Mouse (Mus musculus) hindbrain, embryonic 11.5 days (tissue): Measurements from ENCODE around the gene Otop3. TPM values are rescaled to one million over a fixed set of nuclear protein-coding genes. Genes with fewer than 3 reads are reported as not detected.

Source experiments
- ATAC-seq: fragments of 200-750 bp; cut with Nextera tagmentation; 2 replicates; pipeline ENCODE4 v1.8.0; 2017; ENCODE audit warnings: mild to moderate bottlenecking, moderate TSS enrichment, moderate library complexity; ENCODE audit not compliant: low FRiP score
- DNase-seq: peaks from one replicate; pipeline ENCODE4 v3.0.0-alpha.2; 2015; ENCODE audit warnings: low spot score
- H3K27ac ChIP-seq: fragments of 300-500 bp; sonication (generic); 2 replicates; pipeline ENCODE4 v1.5.1; 2014; ENCODE audit warnings: mild to moderate bottlenecking, low read depth, low read length
- H3K27me3 ChIP-seq: fragments of 300-500 bp; sonication (generic); 2 replicates; pipeline ENCODE4 v1.6.1; 2014; ENCODE audit warnings: mild to moderate bottlenecking, low read length, moderate library complexity, mixed read lengths; ENCODE audit not compliant: control insufficient read depth, insufficient read depth
- H3K36me3 ChIP-seq: fragments of 300-500 bp; sonication (generic); 2 replicates; pipeline ENCODE4 v1.6.1; 2014; ENCODE audit warnings: mild to moderate bottlenecking, low read length, moderate library complexity, mixed read lengths; ENCODE audit not compliant: control insufficient read depth, insufficient read depth
- H3K4me1 ChIP-seq: fragments of 300-500 bp; sonication (generic); replicated peaks from 2 replicates; pipeline ENCODE4 v1.6.1; 2014; ENCODE audit warnings: low read length, mixed read lengths; ENCODE audit not compliant: control insufficient read depth, insufficient read depth
- H3K4me2 ChIP-seq: fragments of 300-500 bp; sonication (generic); replicated peaks from 2 replicates; pipeline ENCODE4 v1.6.1; 2014; ENCODE audit warnings: mild to moderate bottlenecking, low read depth, low read length
- H3K4me3 ChIP-seq: fragments of 300-500 bp; sonication (generic); 2 replicates; pipeline ENCODE4 v1.5.1; 2014; ENCODE audit warnings: low read depth, low read length
- H3K9ac ChIP-seq: fragments of 300-500 bp; sonication (generic); 2 replicates; pipeline ENCODE4 v1.6.1; 2014; ENCODE audit warnings: low read depth, low read length
- H3K9me3 ChIP-seq: fragments of 300-500 bp; sonication (generic); 2 replicates; pipeline ENCODE4 v1.6.1; 2016; ENCODE audit warnings: low read length; ENCODE audit not compliant: control insufficient read depth
- WGBS: fragments of 180-500 bp; shearing (Covaris S2); extraction: QIAGEN DNeasy Blood & Tissue Kit; methylation state at CpG from one replicate; pipeline ENCODE4 v1.1.7; 2014; 5-methylcytosine and 5-hydroxymethylcytosine counted together
- polyA plus RNA-seq: library from polyadenylated mRNA; unstranded; fragments of >200 nt; fragmentation: Nextera tagmentation; extraction: Ambion mirVana; gene quantifications from 2 replicates; pipeline ENCODE4 v1.2.1, GENCODE M21; 2014

Otop3 gene
- polyA plus RNA-seq, 1 experiment from 2014 or later = 0.15 TPM

- no peak overlapping the region for H3K9ac ChIP-seq
- no peaks in the 10 kb centered on the region for H3K36me3 ChIP-seq
- no peak for ATAC-seq
- WGBS = 72% methylated on average over 7 of the region's 7 CpGs
- H3K4me3 ChIP-seq = no peak overlapping the region
- no peak for DNase-seq
- H3K27ac ChIP-seq = no peak overlapping the region
- no peak overlapping the region for H3K4me2 ChIP-seq
- H3K27me3 ChIP-seq = peaks cover 30% of the 10 kb centered on the region
- H3K9me3 ChIP-seq = no peaks in the 10 kb centered on the region
- peaks cover 6% of the 10 kb centered on the region for H3K4me1 ChIP-seq
Measured at GRCm38 (mm10) chr11:115326730-115327129, 7.8 kb upstream of the Otop3 start.

DNA sequence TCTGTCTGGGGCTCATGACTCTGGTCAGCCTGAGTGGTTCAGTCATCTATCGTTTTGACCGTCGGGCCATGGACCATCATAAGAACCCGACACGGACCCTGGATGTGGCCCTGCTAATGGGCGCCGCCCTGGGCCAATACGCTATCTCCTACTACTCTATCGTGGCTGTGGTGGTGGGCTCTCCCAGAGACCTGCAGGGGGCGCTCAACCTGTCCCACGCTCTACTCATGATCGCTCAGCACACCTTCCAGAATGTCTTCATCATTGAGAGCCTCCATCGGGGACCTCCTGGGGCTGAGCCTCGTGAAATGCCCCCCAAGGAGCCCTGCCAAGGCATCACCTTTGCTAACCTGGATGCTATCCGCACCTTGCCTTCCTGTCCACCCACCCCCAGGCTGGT is 5.2 kb upstream of the Otop3 start:
- peaks cover 5% of the 10 kb centered on the region for H3K27me3 ChIP-seq

GRCm38 (mm10) chr11:115335223-115335622 is 692 bp downstream of the Otop3 start:
- 62% methylated on average over 12 of the region's 12 CpGs for WGBS

More for the DNA sequence above, 5.2 kb upstream of the Otop3 start:
- Histone ChIP-seq H3K9ac (no peak overlapping the region), H3K4me3 (no peak overlapping the region), H3K4me1 (no peaks in the 10 kb centered on the region), H3K36me3 (no peaks in the 10 kb centered on the region), H3K27ac (no peak overlapping the region), H3K9me3 (no peaks in the 10 kb centered on the region), H3K4me2 (no peak overlapping the region)
- no peak for ATAC-seq
- no peak for DNase-seq
- 71% methylated on average over 15 of the region's 15 CpGs for WGBS

DNA sequence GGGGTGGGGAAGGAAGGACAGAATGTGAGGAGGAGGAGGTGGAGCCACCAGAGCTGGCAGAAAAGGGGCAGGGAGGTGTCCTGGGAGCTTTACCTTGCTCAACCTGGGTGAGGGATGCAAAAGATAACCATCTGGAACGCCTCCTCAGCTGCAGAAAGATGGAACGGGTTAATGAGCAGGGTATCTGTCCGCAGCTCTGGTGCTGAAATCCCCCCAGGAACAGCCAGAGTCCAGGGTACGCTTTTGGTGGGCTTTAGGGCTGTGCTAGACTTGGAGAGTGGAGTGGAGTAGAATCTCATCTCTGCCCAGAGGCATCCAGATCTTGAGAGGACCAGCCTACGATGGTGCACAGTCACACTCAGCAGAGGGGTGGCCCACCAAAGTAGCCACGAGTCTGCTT is 1.6 kb downstream of the Otop3 start:
- DNase-seq (peak; percentile 29), ATAC-seq (no peak)
- H3K9ac ChIP-seq = no peak overlapping the region
- no peak overlapping the region for H3K4me3 ChIP-seq
- H3K9me3 ChIP-seq = no peaks in the 10 kb centered on the region
- H3K27ac ChIP-seq = no peak overlapping the region
- peaks cover 26% of the 10 kb centered on the region for H3K27me3 ChIP-seq
- H3K4me2 ChIP-seq = no peak overlapping the region
- H3K36me3 ChIP-seq = no peaks in the 10 kb centered on the region
- H3K4me1 ChIP-seq = 0 out of 2 replicates have a peak, but pooled peaks cover 3% of the 10 kb centered on the region
- WGBS = 18% methylated on average over 6 of the region's 6 CpGs

More at GRCm38 (mm10) chr11:115335223-115335622, 692 bp downstream of the Otop3 start:
- Histone ChIP-seq H3K4me2 (no peak overlapping the region), H3K4me3 (no peak overlapping the region), H3K27me3 (peaks cover 26% of the 10 kb centered on the region), H3K4me1 (0 out of 2 replicates have a peak, but pooled peaks cover 3% of the 10 kb centered on the region), H3K36me3 (no peaks in the 10 kb centered on the region), H3K9ac (no peak overlapping the region), H3K27ac (no peak overlapping the region), H3K9me3 (no peaks in the 10 kb centered on the region)
- no peak for DNase-seq
- no peak for ATAC-seq

GRCm38 (mm10) chr11:115337350-115337749 is 2.8 kb downstream of the Otop3 start:
- H3K9me3 ChIP-seq = no peaks in the 10 kb centered on the region
- H3K36me3 ChIP-seq = no peaks in the 10 kb centered on the region
- no peak overlapping the region for H3K4me3 ChIP-seq
- DNase-seq (no peak), ATAC-seq (no peak)
- 56% methylated on average over 3 of the region's 3 CpGs for WGBS
- no peak overlapping the region for H3K9ac ChIP-seq
- H3K27ac ChIP-seq = no peak overlapping the region
- peaks cover 26% of the 10 kb centered on the region for H3K27me3 ChIP-seq
- H3K4me1 ChIP-seq = 0 out of 2 replicates have a peak, but pooled peaks cover 3% of the 10 kb centered on the region
- H3K4me2 ChIP-seq = no peak overlapping the region

DNA sequence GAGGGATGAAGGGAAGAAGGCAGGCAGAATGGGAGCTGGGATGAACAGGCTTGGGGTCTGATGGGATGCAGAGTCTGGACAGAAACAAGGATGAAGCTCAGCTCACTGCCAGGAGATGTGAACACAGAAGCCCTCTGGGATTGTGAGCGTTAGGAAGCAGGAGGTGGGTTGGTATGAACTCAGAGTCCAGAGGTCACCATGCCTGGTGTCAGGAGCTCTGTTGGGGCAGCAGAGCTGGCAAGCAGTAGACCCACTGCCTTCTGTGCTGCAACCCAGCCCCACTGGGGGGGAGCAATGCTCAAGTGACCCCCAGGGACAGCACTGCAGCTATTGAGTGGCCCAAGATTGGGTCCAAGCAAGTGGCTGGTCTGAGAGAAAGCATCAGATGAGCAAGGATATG is 3.3 kb downstream of the Otop3 start:
- DNase-seq = no peak
- 76% methylated on average over 1 of the region's 1 CpGs for WGBS
- H3K4me1 ChIP-seq = 0 out of 2 replicates have a peak, but pooled peaks cover 3% of the 10 kb centered on the region
- peaks cover 26% of the 10 kb centered on the region for H3K27me3 ChIP-seq
- no peaks in the 10 kb centered on the region for H3K9me3 ChIP-seq
- no peak for ATAC-seq
- H3K4me3 ChIP-seq = no peak overlapping the region
- H3K4me2 ChIP-seq = no peak overlapping the region
- no peaks in the 10 kb centered on the region for H3K36me3 ChIP-seq
- no peak overlapping the region for H3K9ac ChIP-seq
- H3K27ac ChIP-seq = no peak overlapping the region

DNA sequence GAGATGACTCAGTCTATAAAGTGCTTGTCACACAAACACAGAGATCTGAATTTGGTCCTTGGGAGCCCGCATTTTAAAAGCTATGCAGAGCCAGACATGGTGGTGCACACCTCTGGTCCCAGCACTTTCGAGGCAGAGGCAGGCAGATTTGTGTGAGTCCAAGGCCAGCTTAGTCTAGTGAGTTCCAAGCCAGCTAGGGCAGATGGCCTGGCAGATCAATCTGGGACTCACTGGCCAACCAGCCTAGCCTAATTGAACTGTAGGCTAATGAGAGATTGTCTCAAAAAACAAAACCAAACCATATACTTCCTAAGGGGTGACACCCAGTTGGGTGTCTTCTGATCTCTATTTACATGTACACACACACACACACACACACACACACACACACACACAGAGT is 6.7 kb downstream of the Otop3 start:
- ATAC-seq = no peak
- 78% methylated on average over 2 of the region's 2 CpGs for WGBS

GRCm38 (mm10) chr11:115341866-115342265 is 7.3 kb downstream of the Otop3 start:
- Histone ChIP-seq H3K36me3 (no peaks in the 10 kb centered on the region), H3K27me3 (peaks cover 2% of the 10 kb centered on the region; the same call in 1 of the 2 replicates), H3K4me2 (no peak overlapping the region), H3K4me1 (no peaks in the 10 kb centered on the region), H3K9ac (no peak overlapping the region), H3K4me3 (no peak overlapping the region), H3K27ac (no peak overlapping the region), H3K9me3 (no peaks in the 10 kb centered on the region)
- no peak for DNase-seq
- 75% methylated on average over 6 of the region's 6 CpGs for WGBS
- ATAC-seq = no peak

More for the DNA sequence above, 6.7 kb downstream of the Otop3 start:
- Histone ChIP-seq H3K27me3 (peaks cover 7% of the 10 kb centered on the region), H3K9me3 (no peaks in the 10 kb centered on the region), H3K9ac (no peak overlapping the region), H3K4me1 (no peaks in the 10 kb centered on the region), H3K36me3 (no peaks in the 10 kb centered on the region), H3K27ac (no peak overlapping the region), H3K4me2 (no peak overlapping the region), H3K4me3 (no peak overlapping the region)
- DNase-seq = no peak

- Histone ChIP-seq H3K36me3 (no peaks in the 10 kb centered on the region), H3K4me1 (no peaks in the 10 kb centered on the region), H3K4me2 (no peak overlapping the region), H3K27ac (no peak overlapping the region), H3K9ac (no peak overlapping the region), H3K4me3 (no peak overlapping the region), H3K27me3 (no peaks in the 10 kb centered on the region; the same call in 1 of the 2 replicates), H3K9me3 (no peaks in the 10 kb centered on the region)
- 12% methylated on average over 12 of the region's 12 CpGs for WGBS
- ATAC-seq = no peak
- DNase-seq = no peak
Measured at GRCm38 (mm10) chr11:115344967-115345366, 10.4 kb downstream of the Otop3 start.
